Comparison of ENCODE assay signal across 15 mouse cellular contexts in genomic region chr19:36150241-36151007, GRCm38 (mm10). TPM values are rescaled to one million over a fixed set of nuclear protein-coding genes. Genes with fewer than 3 reads are reported as not detected.
DNase-seq lines count a peak whose midpoint lies in the region; ATAC-seq lines count a peak whose summit lies in the region.
"Had no signal": no experiment of that assay in that cellular context is flagged by ENCODE, and none has a peak within 500 bp of the region (broad histone marks: within the 10 kb centered on the region; RNA-seq: fewer than 3 reads in every experiment).

No protein-coding gene starts in this region.

- no peaks in the 10 kb centered on the region for H3K36me3 ChIP-seq in midbrain, embryonic 11.5 days (ENCODE audit: control insufficient read depth, insufficient read depth, low read length)
- no peaks in the 10 kb centered on the region for H3K36me3 ChIP-seq in midbrain, embryonic 10.5 days
- no peaks in the 10 kb centered on the region for H3K36me3 ChIP-seq in hindbrain, embryonic 13.5 days
- H3K36me3 ChIP-seq: heart, embryonic 15.5 days; limb, embryonic 10.5 days; liver, embryonic 15.5 days; midbrain, embryonic 12.5 days had no signal

- no peak overlapping the region for H3K4me3 ChIP-seq in midbrain, embryonic 11.5 days (ENCODE audit: low read depth, low read length)
- H3K4me3 ChIP-seq in midbrain, embryonic 10.5 days = no peak overlapping the region
- no peak overlapping the region for H3K4me3 ChIP-seq in hindbrain, embryonic 13.5 days
- H3K4me3 ChIP-seq: heart, embryonic 15.5 days; limb, embryonic 10.5 days; liver, embryonic 15.5 days; midbrain, embryonic 12.5 days had no signal

- no peak overlapping the region for H3K27ac ChIP-seq in midbrain, embryonic 11.5 days (ENCODE audit: low read depth, low read length)
- H3K27ac ChIP-seq in midbrain, embryonic 10.5 days (replicated peaks) = no peak overlapping the region
- H3K27ac ChIP-seq in hindbrain, embryonic 13.5 days = no peak overlapping the region
- H3K27ac ChIP-seq: heart, embryonic 15.5 days; limb, embryonic 10.5 days; liver, embryonic 15.5 days; midbrain, embryonic 12.5 days had no signal

- H3K9me3 ChIP-seq in midbrain, embryonic 11.5 days (ENCODE audit: control insufficient read depth, low read length) = no peaks in the 10 kb centered on the region
- H3K9me3 ChIP-seq in midbrain, embryonic 10.5 days (replicated peaks) = 0 out of 2 replicates have a peak, but pooled peaks cover 3% of the 10 kb centered on the region
- H3K9me3 ChIP-seq in hindbrain, embryonic 13.5 days = 0 out of 2 replicates have a peak, but pooled peaks cover under 1% of the 10 kb centered on the region
- H3K9me3 ChIP-seq: heart, embryonic 15.5 days; limb, embryonic 10.5 days; liver, embryonic 15.5 days had no signal

- peak; percentile 74 for ATAC-seq in frontal cortex, adult (ENCODE audit: low TSS enrichment)
- no peak for ATAC-seq in midbrain, embryonic 11.5 days (ENCODE audit: low FRiP score)
- peak; percentile 39; the same call in 1 of the 2 replicates for ATAC-seq in hindbrain, embryonic 13.5 days (ENCODE audit: low FRiP score)
- ATAC-seq in megakaryocyte, adult 5-6 weeks (ENCODE audit: poor library complexity, severe bottlenecking) = no peak

- no peak overlapping the region for H3K9ac ChIP-seq in midbrain, embryonic 11.5 days (ENCODE audit: low read length)
- no peak overlapping the region for H3K9ac ChIP-seq in hindbrain, embryonic 13.5 days
- H3K9ac ChIP-seq: heart, embryonic 15.5 days; liver, embryonic 15.5 days; midbrain, embryonic 12.5 days had no signal

- H3K4me2 ChIP-seq in midbrain, embryonic 11.5 days = no peak overlapping the region
- H3K4me2 ChIP-seq in hindbrain, embryonic 13.5 days = no peak overlapping the region
- H3K4me2 ChIP-seq: heart, embryonic 15.5 days; liver, embryonic 15.5 days; midbrain, embryonic 12.5 days had no signal

- H3K4me1 ChIP-seq in midbrain, embryonic 11.5 days (ENCODE audit: control insufficient read depth, insufficient read depth, low read length) = no peaks in the 10 kb centered on the region
- H3K4me1 ChIP-seq in midbrain, embryonic 10.5 days = no peaks in the 10 kb centered on the region
- H3K4me1 ChIP-seq in hindbrain, embryonic 13.5 days (replicated peaks) = peaks cover 5% of the 10 kb centered on the region
- H3K4me1 ChIP-seq: heart, embryonic 15.5 days; limb, embryonic 10.5 days; liver, embryonic 15.5 days; midbrain, embryonic 12.5 days had no signal

- 78% methylated on average over 4 of the region's 4 CpGs for WGBS in midbrain, embryonic 11.5 days
- WGBS in midbrain, embryonic 10.5 days = 74% methylated on average over 4 of the region's 4 CpGs
- 48% methylated on average over 4 of the region's 4 CpGs for WGBS in hindbrain, embryonic 13.5 days

- H3K27me3 ChIP-seq in midbrain, embryonic 11.5 days (ENCODE audit: control insufficient read depth, insufficient read depth, low read length) = no peaks in the 10 kb centered on the region
- no peaks in the 10 kb centered on the region for H3K27me3 ChIP-seq in midbrain, embryonic 10.5 days (ENCODE audit: low read depth, poor library complexity, severe bottlenecking)
- no peaks in the 10 kb centered on the region for H3K27me3 ChIP-seq in hindbrain, embryonic 13.5 days
- H3K27me3 ChIP-seq: heart, embryonic 15.5 days; liver, embryonic 15.5 days; midbrain, embryonic 12.5 days had no signal

- DNase-seq in frontal cortex, postnatal 25 days (ENCODE audit: low spot score in 2 of 2) = no peak
- DNase-seq in midbrain, embryonic 11.5 days (ENCODE audit: low spot score, missing footprints) = peak; percentile 66
- DNase-seq in midbrain, embryonic 10.5 days (ENCODE audit: low spot score) = no peak
- peak; percentile 32 for DNase-seq in layer of hippocampus, adult 9-10 months (ENCODE audit: low spot score)
- DNase-seq in adrenal gland, adult 8-10 months = no peak
- DNase-seq: adrenal gland, postnatal 14 days; cerebellum, adult 11 months; kidney, adult 2 months had no signal

RNA-seq across cellular contexts. Expression of gene Ankrd1, which starts 30.5 kb away (rescaled TPM):
- not detected in 2 replicates for polyA plus RNA-seq in midbrain, embryonic 11.5 days (2014; fragmentation: Nextera tagmentation; extraction: Ambion mirVana)
- 0.07 TPM in 1 of 2 replicates, not detected in the other for polyA plus RNA-seq in midbrain, embryonic 10.5 days (2016; fragmentation: Nextera tagmentation; extraction: Ambion mirVana)
- polyA plus RNA-seq in hindbrain, embryonic 13.5 days (2015; fragmentation: Nextera tagmentation; extraction: Ambion mirVana) = 0.14 and 0.35 TPM in 2 replicates
- not detected in 2 replicates for total RNA-seq in megakaryocyte, adult 5-6 weeks (2015)
- total RNA-seq in megakaryocyte, adult 5-6 weeks (2017) = not detected in 2 replicates
- not detected for total RNA-seq in adrenal gland, adult 8-10 months (2022)
- total RNA-seq: adrenal gland, postnatal 14 days had no signal

Comparison
In these comparisons a context has a peak if more than half of its experiments do, and no peak if none do; other contexts are left out.
1. DNase-seq: peak in midbrain, embryonic 11.5 days (single experiment) and layer of hippocampus, adult 9-10 months (single experiment); none in frontal cortex, postnatal 25 days (0 of 2), midbrain, embryonic 10.5 days (single experiment) and adrenal gland, adult 8-10 months (single experiment).
2. ATAC-seq: peak in frontal cortex, adult (single experiment) and hindbrain, embryonic 13.5 days (single experiment); none in midbrain, embryonic 11.5 days (single experiment) and megakaryocyte, adult 5-6 weeks (single experiment).